ENCODE assay signal across 11 mouse cellular contexts in genomic region chr10:56753576-56753975, GRCm38 (mm10).
"Had no signal": no experiment of that assay in that cellular context is flagged by ENCODE, and none has a peak within 500 bp of the region (broad histone marks: within the 10 kb centered on the region; RNA-seq: fewer than 3 reads in every experiment).

No protein-coding gene starts in this region.

- H3K4me3 ChIP-seq: limb, embryonic 10.5 days; liver, embryonic 15.5 days; midbrain, embryonic 13.5 days had no signal

- H3K27ac ChIP-seq: limb, embryonic 10.5 days; liver, embryonic 15.5 days; midbrain, embryonic 13.5 days had no signal

- DNase-seq: kidney, adult 11 months; kidney, postnatal 10 days; layer of hippocampus, adult 9-11 months; layer of hippocampus, postnatal 36 days; lung, adult 2 months; lung, postnatal 36 days; right cerebral cortex, postnatal 14 days; thymus, postnatal 14 days had no signal
